Mouse (Mus musculus) thymus, adult 2 months (tissue): Measurements from ENCODE around the gene Dag1.

Experiments used
- CTCF ChIP-seq: fragments of 200-500 bp; IDR thresholded peaks from 2 replicates; pipeline ENCODE4 v1.5.1; 2012; ENCODE audit warnings: mild to moderate bottlenecking, control low read depth, low read length, moderate library complexity, borderline replicate concordance; ENCODE audit not compliant: control insufficient read depth, poor library complexity, insufficient read depth; ENCODE audit errors: extremely low read depth
- POLR2A ChIP-seq: fragments of 200-500 bp; IDR thresholded peaks from 2 replicates; pipeline ENCODE4 v1.6.1; 2012; ENCODE audit warnings: mild to moderate bottlenecking, low read length, control low read depth, moderate library complexity; ENCODE audit not compliant: control insufficient read depth, poor library complexity, insufficient read depth; ENCODE audit errors: extremely low read depth

DNA sequence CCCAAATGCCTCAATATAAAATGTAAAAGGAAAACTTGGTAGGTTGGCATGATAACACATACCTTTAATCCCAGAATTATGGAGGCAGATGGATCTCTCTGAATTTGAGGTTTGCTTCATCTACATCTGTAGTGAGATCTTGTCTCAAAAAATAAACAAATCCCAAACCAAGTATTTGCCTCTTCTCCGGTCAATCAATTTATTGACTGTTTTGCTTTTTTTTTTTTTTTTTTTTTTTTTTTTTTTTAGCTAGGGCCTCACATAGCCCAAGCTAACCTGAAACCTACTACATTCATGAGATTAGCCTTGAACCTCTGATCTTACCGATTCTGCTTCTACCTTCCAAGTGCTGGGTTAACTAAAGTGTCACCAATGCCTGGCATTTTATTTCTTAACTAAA, 25.6 kb upstream of the Dag1 start:
- TF ChIP-seq CTCF (no peak), POLR2A (no peak)
